Mouse (Mus musculus) megakaryocyte, embryonic 14.5 days (primary cell): ENCODE results near the gene Ern2.

Experiments used
- FLI1 ChIP-seq: IDR thresholded peaks from 2 replicates; pipeline ENCODE4 v1.6.1; 2012; ENCODE audit warnings: low read length, inconsistent platforms, mixed read lengths
- GATA1 ChIP-seq: IDR thresholded peaks from 3 replicates; pipeline ENCODE4 v1.6.1; 2012; ENCODE audit warnings: mixed read lengths, low read length, inconsistent platforms, borderline replicate concordance

DNA sequence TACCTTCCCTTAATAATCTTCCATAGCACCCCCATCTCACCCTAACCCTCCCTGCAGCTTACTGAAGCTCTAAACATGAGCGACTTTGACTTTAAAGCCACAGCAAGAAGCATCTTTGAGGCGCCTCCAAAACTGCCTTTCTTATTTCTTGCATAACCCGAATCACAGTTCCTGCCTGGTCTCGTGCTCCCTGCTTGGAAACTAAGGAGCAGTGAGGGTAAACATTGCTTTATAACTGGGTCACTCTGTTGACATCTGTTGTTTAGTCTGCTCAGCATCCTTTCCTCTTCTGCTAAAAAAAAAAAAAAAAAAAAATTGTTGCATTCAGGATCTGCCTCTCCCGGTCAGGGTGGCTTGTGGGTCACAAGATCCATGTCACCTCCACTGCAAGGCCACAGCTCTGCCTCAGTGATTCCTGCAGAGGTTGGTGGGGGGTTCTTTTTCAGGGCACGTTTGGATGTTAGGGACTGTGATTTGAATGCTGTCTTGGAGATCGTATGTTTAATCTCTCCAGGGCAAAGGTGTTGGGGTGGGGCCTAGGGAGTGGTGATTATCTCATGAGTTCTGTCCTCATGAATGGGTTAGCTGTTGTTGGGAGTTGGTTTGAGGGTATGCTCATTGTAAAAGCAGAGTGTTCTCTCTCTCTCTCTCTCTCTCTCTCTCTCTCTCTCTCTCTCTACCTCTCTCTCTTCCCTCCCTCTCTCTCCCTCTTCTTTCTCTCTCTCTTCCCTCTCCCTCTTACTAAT, 22.4 kb upstream of the Ern2 start:
- TF ChIP-seq FLI1 (no peak), GATA1 (no peak)
